Mouse (Mus musculus) induced T-regulatory cell, adult 2 months (primary cell): Measurements from ENCODE around the gene Pp2d1.
A peak's percentile ranks its signal among the peaks of the same experiment; 100 is the strongest.

Experiments used
- DNase-seq: peaks from one replicate; pipeline ENCODE4 v3.0.0-alpha.2; 2012; ENCODE audit warnings: low read depth

The Pp2d1 gene

DNA sequence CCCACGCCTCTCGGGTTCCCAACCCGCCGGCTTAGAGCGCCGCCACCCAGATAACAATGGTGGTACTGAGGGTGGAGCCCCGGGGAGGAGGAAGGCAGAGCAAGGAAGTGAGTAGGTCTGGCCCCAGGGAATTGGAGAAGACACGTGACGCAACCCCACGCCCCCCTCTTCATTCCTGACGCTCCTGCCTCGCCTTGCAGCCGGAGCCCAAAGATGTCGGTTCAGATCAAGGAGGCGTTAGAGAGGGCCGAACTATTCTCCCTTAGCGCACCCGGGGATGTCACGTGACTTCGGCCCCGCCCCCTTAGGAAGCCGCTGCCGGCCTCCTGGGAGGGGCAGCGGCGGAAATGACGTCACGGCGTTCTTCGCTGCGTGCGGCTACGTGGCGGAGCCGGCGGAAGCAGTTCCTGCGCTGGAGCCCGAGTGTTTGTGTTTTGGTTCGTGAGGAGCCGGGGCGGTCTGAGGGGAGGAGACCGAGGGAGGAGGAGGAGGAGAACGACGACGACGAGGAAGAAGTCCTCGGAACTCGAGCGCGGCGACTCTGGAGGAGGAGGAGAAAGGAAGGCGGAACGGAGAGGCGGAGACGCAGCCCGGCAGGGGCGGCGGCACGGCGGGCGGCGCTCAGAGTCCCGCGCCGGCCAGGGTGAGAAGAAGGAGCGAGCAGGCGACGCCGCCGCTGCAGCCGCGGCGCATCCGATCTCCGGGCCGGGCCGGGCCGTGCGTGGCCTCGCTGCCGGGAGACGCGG lies 60.2 kb downstream of the Pp2d1 start, which contains the start of gene Rab5a:
Gene Rab5a (plus strand): TSS at position 377 of the 746 bp plus-strand sequence.
- DNase-seq, result peak; percentile 99

GRCm38 (mm10) chr17:53478066-53478857 lies 61.0 kb downstream of the Pp2d1 start:
- DNase-seq, result no peak

DNA sequence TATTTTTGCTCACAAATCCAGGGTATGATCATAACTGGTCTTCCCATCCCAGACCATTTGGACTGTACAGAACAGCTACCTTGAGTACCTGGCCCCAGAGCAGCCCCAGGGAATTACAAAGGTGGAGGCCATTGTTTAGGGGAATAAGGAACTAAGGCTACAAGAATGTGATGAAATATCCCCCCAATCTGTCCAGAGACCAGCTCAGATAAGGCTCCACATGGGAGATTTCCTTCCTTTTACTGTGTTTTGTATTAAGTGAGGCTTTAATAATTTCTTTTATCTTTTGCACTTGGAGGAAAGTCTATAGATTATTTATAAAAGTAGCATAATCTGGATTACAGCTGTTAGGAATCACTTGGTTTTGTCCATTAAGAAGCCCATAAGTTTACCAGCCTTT lies 70.6 kb downstream of the Pp2d1 start:
- no peak for DNase-seq

DNA sequence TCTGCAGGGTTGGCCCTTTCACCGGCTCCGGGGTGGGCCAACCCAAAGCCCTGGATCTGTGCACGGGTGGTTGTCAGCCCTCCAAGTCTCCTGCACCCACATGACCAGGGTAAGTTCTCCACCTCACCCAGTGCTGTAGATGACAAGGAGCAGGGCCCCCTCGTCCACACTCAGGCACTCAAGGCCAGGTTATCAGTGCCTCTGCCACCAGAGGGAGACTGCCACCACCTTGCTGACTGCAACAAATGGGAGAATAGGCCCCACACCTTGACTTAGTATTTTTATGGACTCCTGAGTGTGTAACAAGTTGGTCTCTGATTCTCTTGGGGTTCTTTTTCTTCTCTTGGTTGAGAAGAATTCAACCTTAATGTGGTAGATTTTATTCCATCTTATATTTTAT lies 73.7 kb downstream of the Pp2d1 start:
- DNase-seq, result peak; percentile 53

DNA sequence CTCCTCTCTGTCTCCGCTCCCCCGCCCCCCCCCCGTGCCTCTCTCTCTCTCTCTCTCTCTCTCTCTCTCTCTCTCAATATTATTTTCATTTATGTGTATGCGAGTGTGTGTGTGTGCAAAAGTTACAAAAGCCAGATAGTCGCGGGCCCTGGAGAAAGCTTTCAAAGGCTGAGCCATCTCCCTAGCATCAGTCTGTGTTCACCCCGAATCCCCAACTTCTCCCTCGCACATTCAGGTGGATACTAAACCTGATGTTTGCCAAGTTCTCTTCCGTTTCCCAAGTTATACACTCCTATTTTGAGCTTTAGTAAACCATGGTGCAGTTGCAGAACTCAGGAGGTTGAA lies 75.8 kb downstream of the Pp2d1 start:
- DNase-seq, result peak; percentile 25

GRCm38 (mm10) chr17:53462603-53463495 lies 76.4 kb downstream of the Pp2d1 start, which contains the start of gene Efhb:
Gene Efhb, minus strand, starts transcription at chr17:53463321.
- peak; percentile 91 for DNase-seq
